ENCODE assay signal across 11 mouse cellular contexts in genomic region chr10:105373265-105373664, GRCm38 (mm10).
DNase-seq lines count a peak whose midpoint lies in the region; ATAC-seq and TF ChIP-seq lines count a peak whose summit lies in the region.
"Had no signal": no experiment of that assay in that cellular context is flagged by ENCODE, and none has a peak within 500 bp of the region (broad histone marks: within the 10 kb centered on the region; RNA-seq: fewer than 3 reads in every experiment).

No protein-coding gene starts in this region.

- H3K4me2 ChIP-seq in kidney, embryonic 15.5 days, result no peak overlapping the region
- H3K4me2 ChIP-seq: midbrain, embryonic 13.5 days had no signal

- H3K9me3 ChIP-seq in kidney, embryonic 15.5 days (replicated peaks), result peaks cover 3% of the 10 kb centered on the region; the same call in 1 of the 2 replicates

- H3K4me1 ChIP-seq in kidney, adult 2 months (ENCODE audit: control insufficient read depth, insufficient read depth, low read length), result no peaks in the 10 kb centered on the region
- H3K4me1 ChIP-seq in kidney, embryonic 15.5 days, result no peaks in the 10 kb centered on the region
- H3K4me1 ChIP-seq: midbrain, embryonic 13.5 days had no signal

- no peaks in the 10 kb centered on the region for H3K27me3 ChIP-seq in kidney, adult 2 months (replicated peaks; ENCODE audit: control insufficient read depth, insufficient read depth, low read length)
- H3K27me3 ChIP-seq in kidney, embryonic 15.5 days, result no peaks in the 10 kb centered on the region
- H3K27me3 ChIP-seq: midbrain, embryonic 13.5 days had no signal

- DNase-seq in kidney, adult 2 months, result peak; percentile 7
- DNase-seq in 3T3-L1 (ENCODE audit: low read depth, low spot score), result peak; percentile 3
- DNase-seq in ES-CJ7 (ENCODE audit: low read depth, low spot score), result peak; percentile 66
- no peak for DNase-seq in urinary bladder, postnatal 36 days (ENCODE audit: low spot score in 2 of 2)
- no peak for DNase-seq in frontal cortex, postnatal 14 days (ENCODE audit: low spot score in 2 of 2)
- no peak for DNase-seq in gastrocnemius, postnatal 36 days
- DNase-seq: cerebellum, adult 9-10 months; gastrocnemius, postnatal 14 days had no signal

- WGBS in kidney, adult 2 months, result 98% methylated on average over 8 of the region's 8 CpGs
- 95% methylated on average over 8 of the region's 8 CpGs for WGBS in kidney, embryonic 15.5 days

- no peaks in the 10 kb centered on the region for H3K36me3 ChIP-seq in kidney, adult 2 months (ENCODE audit: control insufficient read depth, insufficient read depth, low read length)
- H3K36me3 ChIP-seq in kidney, embryonic 15.5 days, result peaks cover 14% of the 10 kb centered on the region; the same call in 1 of the 2 replicates
- H3K36me3 ChIP-seq: midbrain, embryonic 13.5 days had no signal

- TF ChIP-seq POLR2A in kidney, adult 2 months (IDR thresholded peaks at IDR 0.05; ENCODE audit: low read depth, low read length), result no peak

- no peak overlapping the region for H3K27ac ChIP-seq in kidney, adult 2 months (ENCODE audit: insufficient read depth, low read depth, low read length)
- no peak overlapping the region for H3K27ac ChIP-seq in kidney, embryonic 15.5 days
- H3K27ac ChIP-seq: midbrain, embryonic 13.5 days had no signal

- TF ChIP-seq CTCF in kidney, adult 2 months (conservative IDR thresholded peaks at IDR 0.05; ENCODE audit: insufficient read depth, insufficient read length, low read depth, low read length), result 0 out of 2 replicates have a peak, but pooled peaks have one; percentile 23

- H3K9ac ChIP-seq in kidney, embryonic 15.5 days, result no peak overlapping the region
- H3K9ac ChIP-seq: midbrain, embryonic 13.5 days had no signal

- intact Hi-C loops in gastrocnemius, postnatal 36 days (cut with DNase I), result no loop called here

- ATAC-seq in kidney, embryonic 15.5 days (replicated peaks; ENCODE audit: low FRiP score), result no peak
- ATAC-seq in granulocyte monocyte progenitor cell, adult 5-6 weeks (replicated peaks; ENCODE audit: poor library complexity, severe bottlenecking), result peak; percentile 42; the same call in 1 of the 2 replicates
- ATAC-seq: midbrain, embryonic 13.5 days had no signal

- H3K4me3 ChIP-seq in kidney, adult 2 months (ENCODE audit: insufficient read depth, low read depth, low read length), result no peak overlapping the region
- H3K4me3 ChIP-seq in kidney, embryonic 15.5 days (replicated peaks), result no peak overlapping the region
- H3K4me3 ChIP-seq: midbrain, embryonic 13.5 days had no signal

Comparison
In these comparisons a context has a peak if more than half of its experiments do, and no peak if none do; other contexts are left out.
1. DNase-seq: peak in kidney, adult 2 months (single experiment), 3T3-L1 (single experiment) and ES-CJ7 (single experiment); none in urinary bladder, postnatal 36 days (0 of 2), frontal cortex, postnatal 14 days (0 of 2) and gastrocnemius, postnatal 36 days (0 of 2).